Mouse (Mus musculus): Measurements from ENCODE around the gene Psmd2.

DNA sequence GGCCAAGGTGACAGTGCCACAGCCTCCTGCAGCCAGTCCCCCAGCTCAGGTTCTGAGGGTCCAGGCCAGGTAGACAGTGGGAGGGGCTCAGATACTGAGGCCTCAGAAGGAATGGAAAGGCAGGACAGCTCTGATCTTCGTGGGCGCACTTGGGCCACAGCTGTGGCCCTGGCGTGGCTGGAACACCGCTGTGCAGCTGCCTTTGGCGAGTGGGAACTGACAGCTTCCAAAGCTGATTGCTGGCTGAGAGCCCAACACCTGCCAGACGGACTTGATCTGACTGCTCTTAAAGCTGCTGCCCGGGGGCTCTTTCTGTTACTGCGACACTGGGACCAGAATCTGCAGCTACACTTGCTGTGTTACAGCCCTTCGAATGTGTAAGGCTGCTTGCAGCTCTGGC, 46.7 kb upstream of the Psmd2 start:
- TF ChIP-seq CTCF (IDR thresholded peaks at IDR 0.05; ENCODE audit: extremely low read depth, insufficient read length, insufficient replicate concordance, low read depth, low read length) (no peak), POLR2A (IDR thresholded peaks at IDR 0.05; ENCODE audit: low read depth, low read length) (no peak)

Measured in small intestine, adult 2 months (tissue).